Mouse (Mus musculus): ENCODE measurements around the gene Chil3. TPM values are rescaled to one million over a fixed set of nuclear protein-coding genes. Genes with fewer than 3 reads are reported as not detected.

Chil3 gene
- polyA plus RNA-seq, 1 experiment from 2014 or later = not detected

- H3K27ac ChIP-seq (replicated peaks; ENCODE audit: low read depth, low read length) = no peak within 1 kb of the TSS
- H3K4me1 ChIP-seq (ENCODE audit: control insufficient read depth, insufficient read depth, low read length) = no peaks in the 10 kb centered on the region
- H3K9ac ChIP-seq (replicated peaks; ENCODE audit: low read length) = no peak within 1 kb of the TSS
- WGBS = 85% methylated on average over 3 of the region's 3 CpGs
- H3K9me3 ChIP-seq (replicated peaks; ENCODE audit: control insufficient read depth, low read length) = no peaks in the 10 kb centered on the region
- H3K4me3 ChIP-seq (ENCODE audit: low read depth, low read length) = no peak within 1 kb of the TSS
- no peaks in the 10 kb centered on the region for H3K36me3 ChIP-seq (replicated peaks; ENCODE audit: control insufficient read depth, insufficient read depth, low read depth, low read length)
- ATAC-seq (replicated peaks; ENCODE audit: insufficient number of reproducible peaks, low FRiP score, low TSS enrichment, low read depth) (no peak), DNase-seq (ENCODE audit: low spot score) (no peak)
- H3K27me3 ChIP-seq (ENCODE audit: control insufficient read depth, insufficient read depth, low read length) = no peaks in the 10 kb centered on the region
- no peak within 1 kb of the TSS for H3K4me2 ChIP-seq (ENCODE audit: low read depth, low read length)
These were observed 54.4 kb downstream of the Chil3 start, which contains the start of gene Chia1 for GRCm38 (mm10) chr3:106112929-106113328. Chia1 (plus strand) TSS chr3:106113229.

Other genes starting within 250 kb of the Chil3 start
- gene I830077J02Rik, start 234.9 kb downstream of the Chil3 start, polyA plus RNA-seq (2014; fragmentation: Nextera tagmentation; extraction: Ambion mirVana) = 0.39 and 0.49 TPM in 2 replicates
- gene Wdr77, start 208.2 kb downstream of the Chil3 start, polyA plus RNA-seq (2014; fragmentation: Nextera tagmentation; extraction: Ambion mirVana) = 117 and 127 TPM in 2 replicates
- 561 and 575 TPM in 2 replicates for gene Atp5f1, start 207.5 kb downstream of the Chil3 start, polyA plus RNA-seq (2014; fragmentation: Nextera tagmentation; extraction: Ambion mirVana)
- 1.9 and 2.1 TPM in 2 replicates for gene Ovgp1, start 193.9 kb downstream of the Chil3 start, polyA plus RNA-seq (2014; fragmentation: Nextera tagmentation; extraction: Ambion mirVana)
- not detected in 2 replicates for gene Pifo, start 152.9 kb downstream of the Chil3 start, polyA plus RNA-seq (2014; fragmentation: Nextera tagmentation; extraction: Ambion mirVana)
- 0.29 TPM in 1 of 2 replicates, not detected in the other for gene Chil5, start 134.8 kb downstream of the Chil3 start, polyA plus RNA-seq (2014; fragmentation: Nextera tagmentation; extraction: Ambion mirVana)
- gene Chia1, start 54.3 kb downstream of the Chil3 start, polyA plus RNA-seq (2014; fragmentation: Nextera tagmentation; extraction: Ambion mirVana) = not detected in 2 replicates
- gene Chil4, start 51.9 kb upstream of the Chil3 start, polyA plus RNA-seq (2014; fragmentation: Nextera tagmentation; extraction: Ambion mirVana) = not detected in 2 replicates
- gene Chil6, start 238.6 kb upstream of the Chil3 start, polyA plus RNA-seq (2014; fragmentation: Nextera tagmentation; extraction: Ambion mirVana) = not detected in 2 replicates